Mouse (Mus musculus) CH12.LX (cell line): ENCODE measurements at regions not wholly inside any gene's neighbourhood (a gene's known extent, or its start where the extent isn't known, plus 50 kb on each side); places are given as distances from the start of the nearest gene placed in this dataset.

Experiments used
- DNase-seq: peaks from one replicate; pipeline ENCODE4 v3.0.0-alpha.2; 2013; ENCODE audit errors: extremely low read depth
- H3K27ac ChIP-seq: 2 replicates; pipeline ENCODE4 v1.5.1; 2012; ENCODE audit warnings: low read depth, mild to moderate bottlenecking, control low read depth, moderate library complexity; ENCODE audit not compliant: insufficient read depth
- H3K27me3 ChIP-seq: replicated peaks from 2 replicates; pipeline ENCODE3; 2012; ENCODE audit warnings: inconsistent platforms
- H3K36me3 ChIP-seq, 2 experiments: replicated peaks in 1 of 2; 2 replicates each; pipeline versions ENCODE3 to v1.6.1; 2012; ENCODE audit warnings: inconsistent platforms in 1 of 2, low read length in 1 of 2, mild to moderate bottlenecking in 1 of 2, mixed read lengths in 1 of 2, moderate library complexity in 1 of 2; ENCODE audit not compliant: control insufficient read depth in 1 of 2, insufficient read depth in 1 of 2
- H3K4me1 ChIP-seq, 2 experiments: 2 replicates each; pipeline ENCODE4 v1.6.1; 2012; ENCODE audit warnings: inconsistent platforms in 1 of 2, moderate library complexity in 1 of 2; ENCODE audit not compliant: insufficient read depth in 2 of 2, control insufficient read depth in 1 of 2
- H3K4me2 ChIP-seq: 2 replicates; pipeline ENCODE4 v1.6.1; 2012; ENCODE audit warnings: low read depth, mild to moderate bottlenecking, control low read depth; ENCODE audit not compliant: poor library complexity, insufficient read depth, severe bottlenecking
- H3K4me3 ChIP-seq, 3 experiments: fragments of 150-350 bp in 1 of 3; sonication (generic) in 1 of 3; replicated peaks in 1 of 3; 2 replicates each; pipeline versions ENCODE3 to v1.5.1; 2011 to 2012; ENCODE audit warnings: low read depth in 2 of 3, low read length in 2 of 3, mild to moderate bottlenecking in 2 of 3, moderate library complexity in 2 of 3, control low read depth in 1 of 3, improper control_type of control experiment in 1 of 3, inconsistent platforms in 1 of 3, mixed read lengths in 1 of 3; ENCODE audit not compliant: poor library complexity in 1 of 3
- H3K79me2 ChIP-seq: replicated peaks from 2 replicates; pipeline ENCODE4 v1.6.1; 2012; ENCODE audit warnings: mild to moderate bottlenecking, moderate library complexity; ENCODE audit not compliant: control insufficient read depth, poor library complexity, insufficient read depth, severe bottlenecking; ENCODE audit errors: extremely low read depth
- H3K9ac ChIP-seq: 2 replicates; pipeline ENCODE4 v1.6.1; 2012; ENCODE audit warnings: low read depth, mild to moderate bottlenecking, control low read depth, moderate library complexity; ENCODE audit not compliant: insufficient read depth
- H3K9me3 ChIP-seq: replicated peaks from 2 replicates; pipeline ENCODE3; 2012; ENCODE audit warnings: low read length, inconsistent platforms, mixed read lengths
- CTCF ChIP-seq, 2 experiments: IDR thresholded peaks in 1 of 2; conservative IDR thresholded peaks in 1 of 2; 2 replicates each; pipeline ENCODE4 v1.5.1; 2011 to 2012; ENCODE audit warnings: low read depth in 2 of 2, low read length in 2 of 2, improper control_type of control experiment in 1 of 2, inconsistent platforms in 1 of 2, mild to moderate bottlenecking in 1 of 2, moderate library complexity in 1 of 2
- E2F4 ChIP-seq: IDR thresholded peaks from 2 replicates; pipeline ENCODE4 v1.6.1; 2011; ENCODE audit warnings: low read depth, low read length, improper control_type of control experiment; ENCODE audit not compliant: insufficient replicate concordance
- ELF1 ChIP-seq: IDR thresholded peaks from 2 replicates; pipeline ENCODE4 v1.6.1; 2014; ENCODE audit warnings: low read depth, mild to moderate bottlenecking, inconsistent platforms, low read length, improper control_type of control experiment
- ETS1 ChIP-seq: conservative IDR thresholded peaks from 2 replicates; pipeline ENCODE4 v1.6.1; 2012; ENCODE audit warnings: low read depth, mild to moderate bottlenecking, inconsistent platforms, low read length, improper control_type of control experiment, moderate library complexity
- GABPA ChIP-seq: IDR thresholded peaks from 2 replicates; pipeline ENCODE4 v1.6.1; 2012; ENCODE audit warnings: low read depth, low read length, improper control_type of control experiment, inconsistent platforms; ENCODE audit not compliant: insufficient replicate concordance
- HCFC1 ChIP-seq: IDR thresholded peaks from 2 replicates; pipeline ENCODE4 v1.6.1; 2012; ENCODE audit warnings: low read depth, mild to moderate bottlenecking, inconsistent platforms, low read length, improper control_type of control experiment
- JUND ChIP-seq: conservative IDR thresholded peaks from 2 replicates; pipeline ENCODE4 v1.6.1; 2011; ENCODE audit warnings: low read depth, low read length, improper control_type of control experiment
- MEF2A ChIP-seq: IDR thresholded peaks from 2 replicates; pipeline ENCODE4 v1.6.1; 2014; ENCODE audit warnings: low read depth, mild to moderate bottlenecking, inconsistent platforms, low read length, improper control_type of control experiment, borderline replicate concordance
- MXI1 ChIP-seq: IDR thresholded peaks from 2 replicates; pipeline ENCODE4 v1.6.1; 2011; ENCODE audit warnings: mild to moderate bottlenecking, low read depth, low read length, improper control_type of control experiment
- PAX5 ChIP-seq: IDR thresholded peaks from 2 replicates; pipeline ENCODE4 v1.6.1; 2012; ENCODE audit warnings: low read length, inconsistent platforms, mixed read lengths
- TBP ChIP-seq: conservative IDR thresholded peaks from 2 replicates; pipeline ENCODE4 v1.6.1; 2011; ENCODE audit warnings: low read depth, low read length, improper control_type of control experiment
- TCF12 ChIP-seq: IDR thresholded peaks from 2 replicates; pipeline ENCODE4 v1.6.1; 2014; ENCODE audit warnings: low read depth, mild to moderate bottlenecking, inconsistent platforms, low read length, improper control_type of control experiment
- UBTF ChIP-seq: IDR thresholded peaks from 2 replicates; pipeline ENCODE4 v1.6.1; 2012; ENCODE audit warnings: low read depth, mild to moderate bottlenecking, inconsistent platforms, low read length, improper control_type of control experiment, moderate library complexity
- USF1 ChIP-seq: IDR thresholded peaks from 2 replicates; pipeline ENCODE4 v1.6.1; 2014; ENCODE audit warnings: low read depth, mild to moderate bottlenecking, inconsistent platforms, low read length, improper control_type of control experiment
- dilution Hi-C: fragments of 300-500 bp; cut with MboI; formaldehyde crosslinking; loops from 2 replicates; pipeline ENCODE4 v1.14.3; 2020; ENCODE audit warnings: low sequenced_read_pairs; ENCODE audit not compliant: extremely low pct_unique_long_range_greater_than_20kb, extremely low pct_ligation_motif_present
- in situ Hi-C: fragments of 300-500 bp; cut with MboI; formaldehyde crosslinking; loops from 3 replicates; pipeline ENCODE4 v1.14.3; 2019; ENCODE audit warnings: low sequenced_read_pairs, low pct_ligation_motif_present, low pct_unique_long_range_greater_than_20kb, mixed read lengths

- Histone ChIP-seq H3K4me1 (no peaks in the 10 kb centered on the region), H3K36me3 (no peaks in the 10 kb centered on the region), H3K4me2 (no peak overlapping the region), H3K9ac (no peak overlapping the region), H3K4me3 (no peak overlapping the region), H3K27ac (no peak overlapping the region), H3K27me3 (no peaks in the 10 kb centered on the region), H3K79me2 (no peaks in the 10 kb centered on the region), H3K9me3 (no peaks in the 10 kb centered on the region)
- TF ChIP-seq E2F4 = no peak
- TF ChIP-seq HCFC1 = no peak
- TF ChIP-seq USF1 = no peak
- no peak for DNase-seq
- dilution Hi-C loops = no loop called here
- in situ Hi-C loops = loop anchor here (25.0 kb wide), 1 partner anchor 1014 kb away; the partner anchor contains the start of gene Pigh
Measured at GRCm38 (mm10) chr12:78072935-78073334, 121.1 kb upstream of the Gm6657 start.

- Histone ChIP-seq H3K4me2 (no peak overlapping the region), H3K36me3 (no peaks in the 10 kb centered on the region), H3K4me3 (no peak overlapping the region), H3K79me2 (no peaks in the 10 kb centered on the region), H3K9ac (no peak overlapping the region), H3K4me1 (no peaks in the 10 kb centered on the region), H3K9me3 (no peaks in the 10 kb centered on the region), H3K27me3 (no peaks in the 10 kb centered on the region), H3K27ac (no peak overlapping the region)
- dilution Hi-C loops = no loop called here
- in situ Hi-C loops = loop anchor here (25.0 kb wide), 1 partner anchor 1013 kb away; the partner anchor contains the start of gene Pigh
- TF ChIP-seq GABPA = no peak
- TF ChIP-seq TBP = no peak
- no peak for TF ChIP-seq ETS1
- TF ChIP-seq ELF1 = no peak
- TF ChIP-seq CTCF (conservative IDR thresholded peaks at IDR 0.05 in 1 of 2, IDR thresholded peaks at IDR 0.05 in 1 of 2; ENCODE audit: low read depth in 2 of 2, low read length in 2 of 2) = no peak
- TF ChIP-seq TCF12 = no peak
- DNase-seq = no peak
Measured at GRCm38 (mm10) chr12:78074290-78074802, 119.7 kb upstream of the Gm6657 start.

GRCm38 (mm10) chr12:78077285-78077684 is 116.8 kb upstream of the Gm6657 start:
- no peak overlapping the region for H3K4me2 ChIP-seq
- no peaks in the 10 kb centered on the region for H3K79me2 ChIP-seq
- no peaks in the 10 kb centered on the region for H3K27me3 ChIP-seq
- no peaks in the 10 kb centered on the region for H3K4me1 ChIP-seq
- no peak for DNase-seq
- dilution Hi-C loops = no loop called here
- no peak overlapping the region for H3K27ac ChIP-seq
- H3K36me3 ChIP-seq = no peaks in the 10 kb centered on the region
- in situ Hi-C loops = no loop called here
- peaks cover 2% of the 10 kb centered on the region for H3K9me3 ChIP-seq
- no peak for TF ChIP-seq PAX5
- TF ChIP-seq MEF2A = no peak
- TF ChIP-seq GABPA = no peak
- TF ChIP-seq MXI1 = no peak
- TF ChIP-seq JUND = no peak
- TF ChIP-seq UBTF = no peak
- no peak overlapping the region for H3K9ac ChIP-seq
- no peak overlapping the region for H3K4me3 ChIP-seq
